Mouse (Mus musculus) bone marrow, adult 2 months (tissue): ENCODE data around the gene Ckmt1. TPM values are rescaled to one million over a fixed set of nuclear protein-coding genes. Genes with fewer than 3 reads are reported as not detected.

Experiments used
- H3K27ac ChIP-seq: fragments of 200-500 bp; 2 replicates; pipeline ENCODE4 v1.5.1; 2012; ENCODE audit warnings: low read depth, mild to moderate bottlenecking, control low read depth, inconsistent platforms, low read length; ENCODE audit not compliant: control insufficient read depth, poor library complexity, insufficient read depth
- H3K4me1 ChIP-seq: fragments of 200-500 bp; 2 replicates; pipeline ENCODE4 v1.6.1; 2011; ENCODE audit warnings: low read length; ENCODE audit not compliant: control insufficient read depth, insufficient read depth
- H3K4me3 ChIP-seq: fragments of 200-500 bp; replicated peaks from 2 replicates; pipeline ENCODE3; 2011; ENCODE audit warnings: mild to moderate bottlenecking, low read depth, low read length, control low read depth; ENCODE audit not compliant: control insufficient read depth
- CTCF ChIP-seq: fragments of 200-500 bp; IDR thresholded peaks from 2 replicates; pipeline ENCODE4 v1.5.1; 2011; ENCODE audit warnings: low read length, control low read depth; ENCODE audit not compliant: control insufficient read depth, insufficient read depth
- POLR2A ChIP-seq: fragments of 200-500 bp; IDR thresholded peaks from 2 replicates; pipeline ENCODE4 v1.6.1; 2011; ENCODE audit warnings: low read depth, mild to moderate bottlenecking, control low read depth, low read length, borderline replicate concordance; ENCODE audit not compliant: control insufficient read depth
- WGBS: fragments of 180-500 bp; shearing (Covaris S2); methylation state at CpG from one replicate; pipeline ENCODE4 v1.1.7; 2018; 5-methylcytosine and 5-hydroxymethylcytosine counted together
- polyA plus RNA-seq: library from polyadenylated mRNA; stranded (reverse); fragments of >200 nt; gene quantifications from 2 replicates; pipeline ENCODE4 v1.2.4, GENCODE M21; 2011; ENCODE audit warnings: low replicate concordance; ENCODE audit not compliant: missing spikeins, insufficient read depth, insufficient read length

The Ckmt1 gene
- polyA plus RNA-seq, 1 experiment, result 4.2 TPM

DNA sequence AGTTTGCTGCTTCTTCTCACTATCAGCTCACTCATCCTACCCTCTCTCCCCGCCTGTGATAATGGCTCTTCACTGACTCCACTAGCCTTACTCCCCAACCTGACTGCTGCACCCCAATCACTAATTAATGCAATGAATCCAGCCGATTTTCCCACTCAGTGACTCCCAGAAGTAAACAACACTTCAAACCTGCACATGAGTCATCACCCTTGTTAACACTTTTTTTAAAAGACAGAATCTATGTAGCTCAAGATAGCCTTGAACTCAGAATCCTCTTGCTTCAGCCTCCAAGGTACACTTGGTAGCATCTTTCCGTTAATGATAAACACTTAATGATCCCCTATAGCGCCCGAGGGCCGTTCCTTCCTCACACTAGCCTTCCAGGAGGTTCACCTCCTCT, 3.1 kb upstream of the Ckmt1 start:
- Histone ChIP-seq H3K27ac (no peak overlapping the region), H3K4me1 (no peaks in the 10 kb centered on the region; the same call in 1 of the 2 replicates), H3K4me3 (peak overlapping the region; percentile 78)
- WGBS, result 2% methylated on average over 6 of the region's 6 CpGs
- TF ChIP-seq POLR2A, result no peak
- TF ChIP-seq CTCF, result no peak

DNA sequence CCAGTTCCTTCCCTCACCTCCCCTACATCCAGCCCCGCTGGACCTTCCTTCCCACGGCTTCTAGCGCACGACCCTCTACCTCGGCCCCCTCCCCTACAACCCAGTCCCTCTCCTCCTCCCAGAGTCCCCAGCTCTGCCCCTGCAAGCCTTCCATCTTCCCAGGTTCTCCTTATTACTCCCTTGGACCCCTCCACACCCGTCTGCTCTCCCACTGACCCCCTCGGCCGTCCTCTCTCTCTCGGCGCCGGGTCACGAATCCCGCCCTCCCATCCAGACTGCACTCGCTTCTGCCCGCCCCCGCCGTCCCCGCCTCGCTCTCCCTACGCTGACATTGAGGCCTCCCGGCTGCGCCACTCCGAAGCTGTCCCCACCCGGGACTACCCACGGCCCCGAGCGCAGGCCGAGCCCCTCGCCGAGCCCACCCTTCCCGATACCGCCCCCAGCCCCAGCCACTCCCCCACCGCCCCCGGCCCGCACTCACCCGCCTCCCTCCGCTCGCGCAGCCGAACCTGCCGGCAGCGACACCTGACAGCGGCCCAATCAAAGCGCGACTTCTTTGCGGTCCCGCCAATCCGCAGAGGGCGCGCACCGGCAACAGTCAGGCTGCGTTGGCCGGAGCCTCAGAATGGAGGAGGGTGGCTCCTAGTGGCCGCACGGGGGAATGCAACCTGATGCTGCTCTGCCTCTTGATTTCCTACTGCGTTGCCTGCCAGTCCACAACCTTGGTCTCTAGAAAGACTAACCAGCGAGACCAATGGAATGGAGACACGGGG, 2.5 kb upstream of the Ckmt1 start, which contains the start of gene Ppip5k1:
Gene Ppip5k1, minus strand, starts transcription at position 577 of the 773 bp plus-strand sequence.
- WGBS, result under 1% methylated on average over 58 of the region's 58 CpGs
- peak; percentile 93 for TF ChIP-seq CTCF
- TF ChIP-seq POLR2A, result no peak; the same call in 1 of the 2 replicates
- H3K4me3 ChIP-seq, result peak within 1 kb of the TSS; percentile 78
- H3K4me1 ChIP-seq, result no peaks in the 10 kb centered on the region; the same call in 1 of the 2 replicates
- no peak within 1 kb of the TSS for H3K27ac ChIP-seq

GRCm38 (mm10) chr2:121357961-121358360, 447 bp downstream of the Ckmt1 start:
- Histone ChIP-seq H3K4me3 (no peak overlapping the region), H3K27ac (no peak overlapping the region), H3K4me1 (no peaks in the 10 kb centered on the region; the same call in 1 of the 2 replicates)
- WGBS, result 2% methylated on average over 4 of the region's 4 CpGs
- TF ChIP-seq CTCF (no peak), POLR2A (no peak)

DNA sequence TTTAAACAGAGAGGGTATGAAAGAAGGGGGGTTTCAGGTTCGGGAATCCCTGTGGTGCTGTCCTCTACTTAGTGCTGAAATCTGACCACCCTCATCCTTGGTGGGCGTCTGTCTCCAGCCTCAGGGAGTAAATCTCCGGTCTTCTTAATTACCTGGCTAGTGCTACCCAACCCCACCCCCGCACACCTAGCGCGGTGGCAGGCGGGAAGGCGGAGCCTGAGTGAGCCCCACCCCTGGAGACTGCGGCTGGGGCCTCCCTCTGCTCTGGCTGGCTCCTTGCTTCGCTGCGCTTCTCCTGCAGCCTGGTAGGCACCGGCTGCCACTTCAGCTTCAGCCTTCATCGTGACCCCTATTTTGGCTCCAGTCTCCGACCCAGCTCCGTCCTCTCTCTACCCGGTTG, 867 bp downstream of the Ckmt1 start:
- WGBS, result 2% methylated on average over 16 of the region's 16 CpGs
- H3K4me1 ChIP-seq, result no peaks in the 10 kb centered on the region; the same call in 1 of the 2 replicates
- no peak overlapping the region for H3K4me3 ChIP-seq
- TF ChIP-seq CTCF (no peak), POLR2A (no peak)
- H3K27ac ChIP-seq, result no peak overlapping the region

GRCm38 (mm10) chr2:121359461-121359860, 1.9 kb downstream of the Ckmt1 start:
- 59% methylated on average over 4 of the region's 4 CpGs for WGBS
- H3K27ac ChIP-seq, result no peak overlapping the region
- TF ChIP-seq POLR2A (no peak), CTCF (no peak)
- H3K4me1 ChIP-seq, result no peaks in the 10 kb centered on the region
- no peak overlapping the region for H3K4me3 ChIP-seq

DNA sequence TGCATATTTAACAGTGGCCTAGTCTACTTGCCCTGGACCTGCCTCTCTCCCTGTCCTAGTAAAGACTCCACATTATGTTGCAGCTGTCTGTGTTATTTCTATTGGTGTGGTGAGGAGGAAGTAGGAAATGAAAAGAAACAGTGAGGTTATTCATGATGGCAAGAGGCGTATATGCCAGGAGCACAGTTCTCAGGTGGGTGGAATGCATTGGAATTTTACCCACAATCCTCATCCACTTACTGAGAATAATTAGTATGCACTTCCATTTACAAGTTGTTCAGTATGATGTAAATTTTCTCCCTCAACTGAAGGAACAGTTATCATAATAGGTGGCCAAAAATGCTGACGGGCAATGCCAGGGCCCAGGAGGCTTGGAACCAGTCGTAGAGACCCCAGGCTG, 6.1 kb downstream of the Ckmt1 start:
- 83% methylated on average over 3 of the region's 3 CpGs for WGBS
- H3K4me1 ChIP-seq, result no peaks in the 10 kb centered on the region
- no peak overlapping the region for H3K27ac ChIP-seq
- no peak for TF ChIP-seq CTCF
- no peak for TF ChIP-seq POLR2A
- H3K4me3 ChIP-seq, result no peak overlapping the region

DNA sequence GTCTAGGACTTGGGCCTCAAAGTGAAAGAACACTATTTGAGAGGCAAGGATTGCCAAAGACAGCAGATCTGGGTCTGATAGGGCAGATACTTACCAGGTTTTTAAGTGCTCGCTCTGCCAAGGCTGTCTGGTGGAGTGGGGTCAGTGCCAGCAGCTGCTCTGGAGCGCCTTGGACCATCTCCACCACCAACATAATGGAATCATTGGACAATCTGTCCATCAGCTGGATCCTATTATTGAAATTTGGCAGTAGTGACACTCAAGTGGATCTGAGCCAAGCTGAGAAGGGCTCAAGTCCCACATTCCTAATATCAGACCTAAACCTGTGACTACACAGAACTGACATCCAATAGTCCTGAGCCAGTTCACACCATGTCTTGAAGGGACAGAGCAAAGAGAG, 11.3 kb downstream of the Ckmt1 start:
- Histone ChIP-seq H3K4me3 (no peak overlapping the region), H3K4me1 (no peaks in the 10 kb centered on the region), H3K27ac (no peak overlapping the region)
- TF ChIP-seq POLR2A (no peak), CTCF (no peak)
- WGBS, result 69% methylated on average over 2 of the region's 2 CpGs

DNA sequence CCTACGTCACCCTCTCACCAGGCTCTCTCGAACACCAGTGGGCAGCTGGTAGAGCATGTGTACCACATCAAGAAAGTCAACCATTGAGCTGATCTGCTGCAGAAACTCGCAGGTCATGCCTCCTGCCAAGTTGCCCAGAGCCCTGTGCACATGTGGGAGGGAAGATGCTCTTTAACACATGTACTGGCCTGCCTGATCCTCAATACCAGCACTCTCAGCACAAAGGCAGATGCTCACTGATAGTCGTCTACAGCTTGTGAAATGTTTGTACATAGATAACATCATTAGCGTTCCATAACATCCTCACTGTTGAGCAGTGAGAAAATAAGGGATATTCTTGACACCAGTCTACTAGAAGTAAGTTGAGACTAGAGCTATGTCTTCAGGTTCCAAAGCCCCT, 13.4 kb downstream of the Ckmt1 start:
- Histone ChIP-seq H3K4me1 (no peaks in the 10 kb centered on the region), H3K4me3 (no peak overlapping the region), H3K27ac (no peak overlapping the region)
- 84% methylated on average over 5 of the region's 5 CpGs for WGBS
- TF ChIP-seq CTCF, result no peak
- TF ChIP-seq POLR2A, result no peak

- Histone ChIP-seq H3K4me1 (no peaks in the 10 kb centered on the region), H3K4me3 (no peak overlapping the region), H3K27ac (no peak overlapping the region)
- WGBS, result 75% methylated on average over 3 of the region's 3 CpGs
- TF ChIP-seq POLR2A (no peak), CTCF (no peak)
Observed at GRCm38 (mm10) chr2:121372266-121372665, 14.8 kb downstream of the Ckmt1 start.
